In genomic region chr16:58628336-58628680, GRCm38 (mm10) we compare ENCODE assay signal across 33 mouse cellular contexts. TPM values are rescaled to one million over a fixed set of nuclear protein-coding genes. Genes with fewer than 3 reads are reported as not detected.
A peak's percentile ranks its signal among the peaks of the same experiment; 100 is the strongest.
DNase-seq lines count a peak whose midpoint lies in the region; ATAC-seq lines count a peak whose summit lies in the region.
"Had no signal": no experiment of that assay in that cellular context is flagged by ENCODE, and none has a peak within 500 bp of the region (broad histone marks: within the 10 kb centered on the region; RNA-seq: fewer than 3 reads in every experiment).

No protein-coding gene starts in this region.

- no CpG with 5 or more reads among the region's 2 CpGs for WGBS in heart, embryonic 12.5 days
- WGBS in liver, embryonic 12.5 days (ENCODE audit: insufficient replicate concordance), result 100% methylated on average over 2 of the region's 2 CpGs
- WGBS in liver, embryonic 16.5 days (ENCODE audit: insufficient replicate concordance), result 89% methylated on average over 2 of the region's 2 CpGs

- no peak overlapping the region for H3K9ac ChIP-seq in heart, embryonic 12.5 days
- H3K9ac ChIP-seq in liver, embryonic 12.5 days, result peak overlapping the region; percentile 33
- peak overlapping the region; percentile 16; the same call in 1 of the 2 replicates for H3K9ac ChIP-seq in liver, embryonic 16.5 days (ENCODE audit: low read depth, low read length)
- H3K9ac ChIP-seq: embryonic facial prominence, embryonic 12.5 days; embryonic facial prominence, embryonic 15.5 days; forebrain, postnatal 0 days; heart, embryonic 15.5 days; hindbrain, embryonic 13.5 days had no signal

- no peaks in the 10 kb centered on the region for H3K36me3 ChIP-seq in heart, embryonic 12.5 days
- H3K36me3 ChIP-seq in liver, embryonic 12.5 days, result no peaks in the 10 kb centered on the region
- H3K36me3 ChIP-seq in liver, embryonic 16.5 days (ENCODE audit: control insufficient read depth, insufficient read depth), result no peaks in the 10 kb centered on the region
- H3K36me3 ChIP-seq: embryonic facial prominence, embryonic 12.5 days; embryonic facial prominence, embryonic 15.5 days; heart, embryonic 15.5 days; hindbrain, embryonic 10.5 days; hindbrain, embryonic 13.5 days had no signal

- no peak overlapping the region for H3K4me3 ChIP-seq in heart, embryonic 12.5 days
- H3K4me3 ChIP-seq in liver, embryonic 12.5 days, result no peak overlapping the region
- no peak overlapping the region for H3K4me3 ChIP-seq in liver, embryonic 16.5 days (ENCODE audit: low read depth, low read length)
- H3K4me3 ChIP-seq: embryonic facial prominence, embryonic 12.5 days; embryonic facial prominence, embryonic 15.5 days; gastrocnemius, adult 2 months; heart, embryonic 15.5 days; hindbrain, embryonic 10.5 days; hindbrain, embryonic 13.5 days had no signal

- DNase-seq in heart, adult 11 months, result peak; percentile 12
- no peak for DNase-seq in liver
- DNase-seq in cerebellum, adult 11 months, result no peak
- DNase-seq in left cerebral cortex, adult 18-20 months (ENCODE audit: low spot score in 2 of 2), result no peak
- DNase-seq: adrenal gland, postnatal 10 days; adrenal gland, postnatal 36 days; cerebellum, adult 2 months; cerebellum, adult 9-11 months; cerebellum, postnatal 25 days; forebrain, postnatal 0 days; gastrocnemius, adult 2 months; gastrocnemius, postnatal 14 days; heart, postnatal 10 days; heart, postnatal 36 days had no signal

- H3K9me3 ChIP-seq in heart, embryonic 12.5 days (replicated peaks), result no peaks in the 10 kb centered on the region
- no peaks in the 10 kb centered on the region for H3K9me3 ChIP-seq in liver, embryonic 12.5 days (replicated peaks)
- no peaks in the 10 kb centered on the region for H3K9me3 ChIP-seq in liver, embryonic 16.5 days (replicated peaks; ENCODE audit: control insufficient read depth, low read length)
- H3K9me3 ChIP-seq: embryonic facial prominence, embryonic 12.5 days; embryonic facial prominence, embryonic 15.5 days; heart, embryonic 15.5 days; hindbrain, embryonic 10.5 days; hindbrain, embryonic 13.5 days had no signal

- H3K4me1 ChIP-seq in heart, embryonic 12.5 days (replicated peaks), result no peaks in the 10 kb centered on the region
- peaks cover 45% of the 10 kb centered on the region for H3K4me1 ChIP-seq in liver, embryonic 12.5 days
- peaks cover 34% of the 10 kb centered on the region for H3K4me1 ChIP-seq in liver, embryonic 16.5 days (ENCODE audit: control insufficient read depth, low read depth, low read length)
- H3K4me1 ChIP-seq: embryonic facial prominence, embryonic 15.5 days; heart, embryonic 15.5 days; hindbrain, embryonic 10.5 days; hindbrain, embryonic 13.5 days had no signal

- H3K27me3 ChIP-seq in heart, embryonic 12.5 days (replicated peaks), result no peaks in the 10 kb centered on the region
- H3K27me3 ChIP-seq in liver, embryonic 12.5 days (replicated peaks), result no peaks in the 10 kb centered on the region
- no peaks in the 10 kb centered on the region for H3K27me3 ChIP-seq in liver, embryonic 16.5 days (ENCODE audit: control insufficient read depth, insufficient read depth, low read depth, low read length)
- H3K27me3 ChIP-seq: embryonic facial prominence, embryonic 12.5 days; embryonic facial prominence, embryonic 15.5 days; heart, embryonic 15.5 days; hindbrain, embryonic 13.5 days; Patski had no signal

- no peak for ATAC-seq in heart, embryonic 12.5 days (ENCODE audit: insufficient number of reproducible peaks, low FRiP score)
- no peak for ATAC-seq in liver, embryonic 12.5 days
- no peak for ATAC-seq in liver, embryonic 16.5 days (ENCODE audit: low read depth)
- ATAC-seq: forebrain, embryonic 14.5 days; forebrain, postnatal 0 days; hindbrain, embryonic 16.5 days; Patski had no signal

- H3K27ac ChIP-seq in heart, embryonic 12.5 days (ENCODE audit: poor library complexity, severe bottlenecking), result no peak overlapping the region
- peak overlapping the region; percentile 75 for H3K27ac ChIP-seq in liver, embryonic 12.5 days
- peak overlapping the region; percentile 67; the same call in 1 of the 2 replicates for H3K27ac ChIP-seq in liver, embryonic 16.5 days (ENCODE audit: low read length)
- H3K27ac ChIP-seq: embryonic facial prominence, embryonic 12.5 days; embryonic facial prominence, embryonic 15.5 days; gastrocnemius, adult 2 months; heart, embryonic 15.5 days; hindbrain, embryonic 10.5 days; hindbrain, embryonic 13.5 days had no signal

- H3K4me2 ChIP-seq in heart, embryonic 12.5 days, result no peak overlapping the region
- H3K4me2 ChIP-seq in liver, embryonic 12.5 days, result no peak overlapping the region
- H3K4me2 ChIP-seq in liver, embryonic 16.5 days (ENCODE audit: low read depth, low read length), result no peak overlapping the region
- H3K4me2 ChIP-seq: embryonic facial prominence, embryonic 12.5 days; embryonic facial prominence, embryonic 15.5 days; heart, embryonic 11.5 days; heart, embryonic 15.5 days; hindbrain, embryonic 13.5 days had no signal

RNA-seq across cellular contexts. Expression of gene E330017A01Rik, which starts 10.2 kb away (rescaled TPM):
- polyA plus RNA-seq in heart, embryonic 12.5 days (2016; fragmentation: Nextera tagmentation; extraction: Ambion mirVana), result 0.17 TPM in 1 of 2 replicates, not detected in the other
- not detected in 2 replicates for polyA plus RNA-seq in liver, embryonic 12.5 days (2016; fragmentation: Nextera tagmentation; extraction: Ambion mirVana)
- not detected in 2 replicates for polyA plus RNA-seq in liver, embryonic 16.5 days (2015; fragmentation: Nextera tagmentation; extraction: Ambion mirVana)
- not detected for total RNA-seq in left cerebral cortex, adult 18-20 months (2021)
- total RNA-seq: adrenal gland, adult 18-20 months; adrenal gland, postnatal 10 days; adrenal gland, postnatal 36 days; common myeloid progenitor, adult 5-6 weeks; ES-E14; forebrain, postnatal 0 days; gastrocnemius, adult 2 months; gastrocnemius, postnatal 14 days; gastrocnemius, postnatal 4 days; heart, adult 18-20 months; heart, postnatal 10 days; heart, postnatal 36 days had no signal
- polyA plus RNA-seq: cerebellum, adult 2 months; embryonic facial prominence, embryonic 12.5 days; embryonic facial prominence, embryonic 15.5 days; forebrain, embryonic 11.5 days; forebrain, embryonic 14.5 days; forebrain, postnatal 0 days; frontal cortex, adult 2 months; heart, embryonic 11.5 days; heart, embryonic 15.5 days; hindbrain, embryonic 10.5 days; hindbrain, embryonic 13.5 days; hindbrain, embryonic 16.5 days; Patski had no signal

RNA-seq across cellular contexts. Expression of gene Gm813, which starts 11.5 kb away (rescaled TPM):
- not detected in 2 replicates for polyA plus RNA-seq in heart, embryonic 12.5 days (2016; fragmentation: Nextera tagmentation; extraction: Ambion mirVana)
- polyA plus RNA-seq in liver, embryonic 12.5 days (2016; fragmentation: Nextera tagmentation; extraction: Ambion mirVana), result not detected in 2 replicates
- not detected in 2 replicates for polyA plus RNA-seq in liver, embryonic 16.5 days (2015; fragmentation: Nextera tagmentation; extraction: Ambion mirVana)
- total RNA-seq in left cerebral cortex, adult 18-20 months (2021), result not detected
- total RNA-seq: adrenal gland, adult 18-20 months; adrenal gland, postnatal 10 days; adrenal gland, postnatal 36 days; common myeloid progenitor, adult 5-6 weeks; ES-E14; forebrain, postnatal 0 days; gastrocnemius, adult 2 months; gastrocnemius, postnatal 14 days; gastrocnemius, postnatal 4 days; heart, adult 18-20 months; heart, postnatal 10 days; heart, postnatal 36 days had no signal
- polyA plus RNA-seq: cerebellum, adult 2 months; embryonic facial prominence, embryonic 12.5 days; embryonic facial prominence, embryonic 15.5 days; forebrain, embryonic 11.5 days; forebrain, embryonic 14.5 days; forebrain, postnatal 0 days; frontal cortex, adult 2 months; heart, embryonic 11.5 days; heart, embryonic 15.5 days; hindbrain, embryonic 10.5 days; hindbrain, embryonic 13.5 days; hindbrain, embryonic 16.5 days; Patski had no signal

RNA-seq across cellular contexts. Expression of gene Cpox, which starts 41.8 kb away (rescaled TPM):
- 39.9 and 48.0 TPM in 2 replicates for polyA plus RNA-seq in heart, embryonic 12.5 days (2016; fragmentation: Nextera tagmentation; extraction: Ambion mirVana)
- 692 and 703 TPM in 2 replicates for polyA plus RNA-seq in liver, embryonic 12.5 days (2016; fragmentation: Nextera tagmentation; extraction: Ambion mirVana)
- 356 and 399 TPM in 2 replicates for polyA plus RNA-seq in liver, embryonic 16.5 days (2015; fragmentation: Nextera tagmentation; extraction: Ambion mirVana)
- total RNA-seq in left cerebral cortex, adult 18-20 months (2021), result 10 to 100 TPM; 38.9 to 40.6 TPM
